Comparison of ENCODE assay signal across 8 mouse cellular contexts in the genomic region with DNA sequence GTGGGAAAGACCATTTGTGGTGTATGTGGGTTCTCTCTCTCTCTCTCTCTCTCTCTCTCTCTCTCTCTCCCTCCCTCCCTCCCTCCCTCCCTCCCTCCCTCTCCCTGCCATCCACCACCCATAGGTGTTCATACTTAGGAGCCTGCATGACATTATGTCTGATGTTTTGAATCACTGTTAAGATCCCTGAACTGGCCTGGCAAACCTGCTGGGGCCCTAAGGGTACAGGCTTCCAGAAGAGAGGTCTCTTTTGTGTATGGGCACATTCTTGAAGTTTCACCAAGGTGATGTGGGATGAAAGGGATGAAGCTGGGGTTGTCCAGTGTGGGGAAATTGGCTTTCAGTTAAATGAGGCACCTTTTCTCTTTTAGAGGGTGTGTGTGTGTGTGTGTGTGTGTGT.
A peak's percentile ranks its signal among the peaks of the same experiment; 100 is the strongest.
DNase-seq lines count a peak whose midpoint lies in the region; ATAC-seq and TF ChIP-seq lines count a peak whose summit lies in the region.
"Had no signal": no experiment of that assay in that cellular context is flagged by ENCODE, and none has a peak within 500 bp of the region (broad histone marks: within the 10 kb centered on the region; RNA-seq: fewer than 3 reads in every experiment).

No protein-coding gene starts in this region.

- 0 out of 2 replicates have a peak, but pooled peaks cover 11% of the 10 kb centered on the region for H3K4me1 ChIP-seq in kidney, postnatal 0 days (replicated peaks; ENCODE audit: insufficient read depth, low read length)
- H3K4me1 ChIP-seq in forebrain, postnatal 0 days (ENCODE audit: insufficient read depth): peaks cover 9% of the 10 kb centered on the region
- peaks cover 11% of the 10 kb centered on the region for H3K4me1 ChIP-seq in limb, embryonic 14.5 days (ENCODE audit: control insufficient read depth, insufficient read depth, low read length)
- peaks cover 7% of the 10 kb centered on the region for H3K4me1 ChIP-seq in stomach, embryonic 16.5 days (ENCODE audit: control insufficient read depth, insufficient read depth, low read length)

- H3K9ac ChIP-seq in kidney, postnatal 0 days (ENCODE audit: low read depth, low read length): no peak overlapping the region
- H3K9ac ChIP-seq in forebrain, postnatal 0 days: no peak overlapping the region
- H3K9ac ChIP-seq in limb, embryonic 14.5 days (ENCODE audit: low read depth, low read length, severe bottlenecking): no peak overlapping the region
- H3K9ac ChIP-seq in stomach, embryonic 16.5 days (ENCODE audit: low read length): 0 out of 2 replicates have a peak overlapping the region, but pooled peaks have one; percentile 61

- H3K4me3 ChIP-seq in kidney, postnatal 0 days (replicated peaks; ENCODE audit: low read depth, low read length): no peak overlapping the region
- no peak overlapping the region for H3K4me3 ChIP-seq in forebrain, postnatal 0 days (ENCODE audit: low read depth, low read length)
- no peak overlapping the region for H3K4me3 ChIP-seq in limb, embryonic 14.5 days (replicated peaks; ENCODE audit: low read length)
- no peak overlapping the region for H3K4me3 ChIP-seq in stomach, embryonic 16.5 days (replicated peaks; ENCODE audit: low read length)

- no peak overlapping the region for H3K27ac ChIP-seq in kidney, postnatal 0 days
- H3K27ac ChIP-seq in forebrain, postnatal 0 days (ENCODE audit: low read depth, low read length): no peak overlapping the region
- H3K27ac ChIP-seq in limb, embryonic 14.5 days (replicated peaks; ENCODE audit: low read depth, low read length): no peak overlapping the region
- H3K27ac ChIP-seq in stomach, embryonic 16.5 days (ENCODE audit: low read length): peak overlapping the region; percentile 64; the same call in 1 of the 2 replicates

- H3K27me3 ChIP-seq in kidney, postnatal 0 days (ENCODE audit: insufficient read depth, low read length): no peaks in the 10 kb centered on the region
- no peaks in the 10 kb centered on the region for H3K27me3 ChIP-seq in forebrain, postnatal 0 days (ENCODE audit: insufficient read depth, low read length)
- H3K27me3 ChIP-seq in limb, embryonic 14.5 days (ENCODE audit: control insufficient read depth, insufficient read depth, low read length): 0 out of 2 replicates have a peak, but pooled peaks cover 10% of the 10 kb centered on the region
- H3K27me3 ChIP-seq in stomach, embryonic 16.5 days (ENCODE audit: control insufficient read depth, insufficient read depth, low read length): no peaks in the 10 kb centered on the region

- no peaks in the 10 kb centered on the region for H3K9me3 ChIP-seq in kidney, postnatal 0 days (replicated peaks; ENCODE audit: low read length)
- no peaks in the 10 kb centered on the region for H3K9me3 ChIP-seq in forebrain, postnatal 0 days (ENCODE audit: low read length)
- H3K9me3 ChIP-seq in limb, embryonic 14.5 days (ENCODE audit: control insufficient read depth, low read length): no peaks in the 10 kb centered on the region
- no peaks in the 10 kb centered on the region for H3K9me3 ChIP-seq in stomach, embryonic 16.5 days (replicated peaks; ENCODE audit: control insufficient read depth, low read length)

- ATAC-seq in kidney, postnatal 0 days (replicated peaks; ENCODE audit: low FRiP score, low read depth): no peak
- no peak for ATAC-seq in forebrain, postnatal 0 days
- ATAC-seq in limb, embryonic 14.5 days (ENCODE audit: low FRiP score, low read depth): no peak
- ATAC-seq in stomach, embryonic 16.5 days (ENCODE audit: insufficient read depth, low FRiP score): no peak

- TF ChIP-seq POLR2A in limb, embryonic 14.5 days (IDR thresholded peaks at IDR 0.05; ENCODE audit: borderline replicate concordance, extremely low read depth, insufficient read depth, insufficient read length): no peak

- H3K36me3 ChIP-seq in kidney, postnatal 0 days (ENCODE audit: insufficient read depth, low read length): no peaks in the 10 kb centered on the region
- H3K36me3 ChIP-seq in forebrain, postnatal 0 days (ENCODE audit: insufficient read depth): no peaks in the 10 kb centered on the region
- no peaks in the 10 kb centered on the region for H3K36me3 ChIP-seq in limb, embryonic 14.5 days (ENCODE audit: control insufficient read depth, insufficient read depth, low read length)
- H3K36me3 ChIP-seq in stomach, embryonic 16.5 days (ENCODE audit: control insufficient read depth, insufficient read depth, low read length): no peaks in the 10 kb centered on the region

- H3K4me2 ChIP-seq in kidney, postnatal 0 days (ENCODE audit: low read length): peak overlapping the region; percentile 54
- H3K4me2 ChIP-seq in forebrain, postnatal 0 days (ENCODE audit: low read depth): peak overlapping the region; percentile 48; the same call in 1 of the 2 replicates
- H3K4me2 ChIP-seq in limb, embryonic 14.5 days (replicated peaks; ENCODE audit: low read depth, low read length, severe bottlenecking): peak overlapping the region; percentile 52; the same call in 1 of the 2 replicates
- H3K4me2 ChIP-seq in stomach, embryonic 16.5 days (ENCODE audit: low read depth, low read length): peak overlapping the region; percentile 72

- no peak for TF ChIP-seq CTCF in kidney, postnatal 0 days (IDR thresholded peaks at IDR 0.05; ENCODE audit: low read depth)
- no peak for TF ChIP-seq CTCF in forebrain, postnatal 0 days (IDR thresholded peaks at IDR 0.05; ENCODE audit: low read depth)

- DNase-seq in kidney, postnatal 0 days (ENCODE audit: low spot score): no peak
- no peak for DNase-seq in kidney, adult 8-10 months
- no peak for DNase-seq in forebrain, postnatal 0 days
- no peak for DNase-seq in limb, embryonic 14.5 days (ENCODE audit: low spot score)
- no peak for DNase-seq in retina, postnatal 1 day
- no peak for DNase-seq in gastrocnemius, postnatal 10 days
- DNase-seq: cerebellum, adult 8-10 months had no signal
